Mouse (Mus musculus): Measurements from ENCODE around the gene Bzw1.

GRCm38 (mm10) chr1:58454316-58454715 lies 61.6 kb downstream of the Bzw1 start:
- no peak for TF ChIP-seq POLR2A (IDR thresholded peaks at IDR 0.05; ENCODE audit: control insufficient read depth, low read depth, low read length)
- no peak for TF ChIP-seq CTCF (IDR thresholded peaks at IDR 0.05; ENCODE audit: control insufficient read depth, insufficient read depth, insufficient replicate concordance, low read depth, low read length)
